Mouse (Mus musculus): Measurements from ENCODE around the gene Ankdd1a. TPM values are rescaled to one million over a fixed set of nuclear protein-coding genes. Genes with fewer than 3 reads are reported as not detected.

Gene Ankdd1a
- total RNA-seq, 2 experiments from 2014 or later, result 0.45 TPM; not detected in 1

GRCm38 (mm10) chr9:65542111-65542524 lies 22.1 kb upstream of the Ankdd1a start:
- DNase-seq, result no peak

- peak; percentile 77 for DNase-seq
Observed at GRCm38 (mm10) chr9:65541126-65542068, 21.4 kb upstream of the Ankdd1a start.

GRCm38 (mm10) chr9:65539697-65540096 lies 19.7 kb upstream of the Ankdd1a start:
- DNase-seq, result no peak

- DNase-seq, result peak; percentile 69
Observed at GRCm38 (mm10) chr9:65537901-65538630, 18.1 kb upstream of the Ankdd1a start.

GRCm38 (mm10) chr9:65536491-65536890 lies 16.5 kb upstream of the Ankdd1a start:
- DNase-seq, result no peak

GRCm38 (mm10) chr9:65535789-65536469 lies 15.9 kb upstream of the Ankdd1a start:
- DNase-seq, result no peak

- no peak for DNase-seq
Observed at GRCm38 (mm10) chr9:65535191-65535722, 15.3 kb upstream of the Ankdd1a start.

DNA sequence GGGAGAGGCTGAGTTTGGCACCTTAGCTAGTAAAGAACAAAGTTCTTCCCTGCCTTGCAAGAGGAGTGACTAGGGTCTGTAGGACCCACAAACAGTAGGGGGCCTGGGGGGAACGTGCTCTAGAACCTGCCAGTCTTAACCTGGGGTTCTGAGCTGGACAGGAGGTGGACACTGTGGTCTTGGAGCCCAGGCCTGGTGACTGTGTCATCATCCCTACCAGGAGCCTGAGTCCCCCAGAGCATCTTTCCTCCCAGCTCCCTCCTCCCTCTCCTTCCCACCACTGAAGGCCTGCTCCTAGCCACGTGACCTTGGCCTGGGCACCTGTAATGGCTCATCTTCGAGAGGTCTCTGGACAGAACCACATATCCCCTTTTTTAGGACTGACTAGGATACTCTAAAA lies 14.1 kb upstream of the Ankdd1a start:
- DNase-seq, result no peak

DNA sequence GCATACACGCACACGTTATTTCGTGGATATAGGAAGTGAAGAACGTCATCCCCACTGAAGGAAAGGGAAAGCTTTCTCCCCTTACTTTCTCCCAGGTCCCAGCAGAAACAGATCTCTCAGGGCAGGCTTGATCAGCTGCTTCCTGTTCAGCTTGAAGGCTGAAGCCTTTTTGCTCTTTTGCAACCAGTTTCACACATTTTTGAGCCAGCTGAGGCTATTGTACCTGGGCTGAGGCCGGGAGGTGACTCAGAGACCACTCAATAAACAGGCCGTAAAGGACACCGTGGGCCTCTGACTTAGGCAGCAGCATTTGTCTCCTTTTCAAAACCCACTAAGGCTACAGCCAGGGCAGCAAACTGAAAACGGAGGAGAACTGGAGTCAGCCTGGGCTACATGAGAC lies 13.0 kb upstream of the Ankdd1a start:
- no peak for DNase-seq

- no peak for DNase-seq
Observed at GRCm38 (mm10) chr9:65531283-65531682, 11.3 kb upstream of the Ankdd1a start.

DNA sequence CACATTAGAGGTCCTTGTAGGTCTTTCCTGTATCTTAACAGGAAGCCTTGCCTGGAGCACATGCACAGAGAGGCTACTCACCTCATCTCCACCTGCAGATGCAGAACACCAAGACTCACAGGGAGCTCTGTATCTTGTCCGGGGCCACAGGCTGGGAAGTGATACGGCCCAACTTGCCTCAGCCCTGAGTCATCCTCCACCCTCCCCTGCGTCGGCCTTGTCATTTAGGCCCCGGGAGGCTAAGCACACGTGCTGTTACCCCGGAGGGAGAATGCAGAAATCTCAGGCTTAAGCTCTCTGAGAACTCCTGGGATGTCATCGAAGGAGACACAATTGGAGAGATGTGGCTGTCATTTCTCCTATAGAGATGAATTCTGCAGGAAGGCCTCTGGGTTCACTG lies 9.7 kb upstream of the Ankdd1a start:
- peak; percentile 71 for DNase-seq

DNA sequence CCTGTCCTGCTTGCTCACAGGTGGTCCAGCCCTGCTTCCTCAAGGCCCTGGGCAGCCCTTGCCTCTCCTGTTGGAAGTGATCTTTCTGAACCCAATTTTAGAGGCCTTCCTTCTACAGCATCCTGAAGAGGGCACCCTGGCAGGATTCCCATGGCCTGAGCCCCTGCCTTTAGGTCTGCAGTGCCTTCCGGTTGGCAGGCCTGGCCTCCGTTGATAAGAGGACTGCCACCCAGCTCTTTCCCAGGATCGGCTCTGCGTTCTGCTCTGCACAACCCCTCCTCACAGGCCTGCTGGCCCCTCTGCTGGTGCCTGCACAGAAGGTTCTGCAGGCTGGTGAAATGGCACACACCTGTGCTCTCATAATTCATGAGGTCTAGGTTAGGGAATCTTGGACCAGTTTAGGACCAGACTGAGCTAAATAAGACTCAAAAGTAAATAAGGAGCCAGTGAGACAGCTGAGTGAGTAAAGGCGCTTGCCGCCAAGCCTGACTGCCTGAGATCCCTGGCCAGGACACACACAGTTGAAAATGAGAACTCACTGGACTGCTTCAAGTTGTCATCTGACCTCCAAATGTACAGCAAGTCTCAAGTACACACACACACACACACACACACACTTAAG lies 8.5 kb upstream of the Ankdd1a start:
- DNase-seq, result no peak

DNA sequence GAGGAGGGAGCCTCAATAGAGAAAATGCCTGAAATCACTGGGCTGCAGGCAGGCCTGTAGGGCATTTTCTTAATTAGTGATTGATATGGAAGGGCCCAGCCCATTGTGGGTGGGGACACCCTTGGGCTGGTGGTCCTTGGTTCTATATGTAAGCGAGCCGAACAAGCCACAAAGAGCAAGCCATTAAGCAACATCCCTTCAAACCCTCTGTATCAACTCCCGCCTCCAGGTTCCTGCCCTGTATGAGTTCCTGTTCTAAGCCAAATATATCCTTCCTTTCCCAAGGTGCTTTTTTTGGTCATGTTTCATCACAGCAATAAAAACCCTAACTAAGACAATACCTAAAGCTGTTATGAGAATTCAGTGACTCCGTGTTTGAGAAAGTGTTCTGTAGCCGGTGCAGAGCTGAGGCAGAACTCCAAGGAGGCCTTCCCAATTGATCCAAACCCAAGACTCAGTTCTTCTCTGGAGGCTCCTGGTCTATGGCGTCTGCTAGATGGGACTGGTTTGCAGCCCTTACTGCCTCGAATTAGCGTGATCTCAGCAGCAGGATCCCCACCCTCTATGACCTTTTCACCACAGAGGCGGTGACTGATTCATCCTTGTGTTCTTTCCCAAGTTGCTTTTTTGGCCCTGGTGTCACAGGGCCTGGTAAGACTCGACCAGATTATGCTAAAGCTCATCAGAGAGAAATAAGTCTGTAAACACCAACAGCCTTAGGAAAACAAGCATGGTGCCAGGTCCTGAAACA lies 5.6 kb upstream of the Ankdd1a start:
- peak; percentile 24 for DNase-seq

- DNase-seq, result peak; percentile 87
Observed at GRCm38 (mm10) chr9:65523611-65524364, 3.8 kb upstream of the Ankdd1a start.

- DNase-seq, result no peak
Observed at GRCm38 (mm10) chr9:65520505-65520876, 498 bp upstream of the Ankdd1a start.

- DNase-seq, result no peak
Observed at GRCm38 (mm10) chr9:65514851-65515261, 5.1 kb downstream of the Ankdd1a start.

DNA sequence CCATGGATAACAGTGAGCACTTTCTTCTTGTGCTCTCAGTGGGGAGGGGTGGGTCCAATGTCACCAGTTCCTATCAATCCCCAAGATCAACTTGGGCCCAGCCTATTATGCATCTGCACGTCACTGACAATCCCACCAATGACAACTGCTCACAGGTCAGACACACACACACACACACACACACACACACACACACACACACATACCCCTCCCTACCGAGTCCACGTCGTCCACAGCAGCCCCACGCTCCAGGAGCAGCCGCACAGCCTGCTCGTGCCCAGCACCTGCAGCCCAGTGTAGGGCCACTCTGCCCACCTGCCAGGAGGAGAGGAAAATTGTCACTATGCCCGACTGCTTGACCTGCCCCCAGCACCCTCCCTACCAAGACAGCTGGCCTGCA lies 5.6 kb downstream of the Ankdd1a start:
- no peak for DNase-seq

DNA sequence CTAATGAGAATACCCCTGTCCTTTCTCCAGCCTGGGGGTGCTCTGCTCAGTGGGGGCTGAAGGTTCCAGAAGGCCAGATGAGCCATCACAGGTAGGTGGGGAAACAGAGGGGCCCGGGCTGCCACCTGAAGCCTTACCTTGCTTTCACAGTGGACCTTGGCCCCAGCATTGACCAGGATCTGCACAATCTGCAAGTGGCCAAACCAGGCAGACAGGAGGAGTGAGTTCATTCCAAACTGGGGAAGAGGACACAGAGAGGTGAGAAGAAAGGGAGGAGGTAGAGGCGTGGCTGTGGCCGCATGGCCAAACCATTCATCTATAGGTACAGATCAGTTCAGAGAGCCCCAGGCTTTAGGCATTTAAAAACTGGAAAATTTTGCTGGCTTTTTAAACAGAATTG lies 7.5 kb downstream of the Ankdd1a start:
- no peak for DNase-seq

GRCm38 (mm10) chr9:65508449-65508848 lies 11.5 kb downstream of the Ankdd1a start:
- no peak for DNase-seq

GRCm38 (mm10) chr9:65502721-65503505 lies 17.1 kb downstream of the Ankdd1a start:
- peak; percentile 28 for DNase-seq

Measured in adrenal gland, postnatal 10 days (tissue).